Mouse (Mus musculus) common myeloid progenitor, adult 5-6 weeks (primary cell): Measurements from ENCODE around the gene Anxa4. TPM values are rescaled to one million over a fixed set of nuclear protein-coding genes. Genes with fewer than 3 reads are reported as not detected.

ENCODE experiments used
- ATAC-seq: replicated peaks from 2 replicates; pipeline ENCODE4 v1.8.0; 2016; ENCODE audit warnings: low read depth, mild to moderate bottlenecking, moderate TSS enrichment, inconsistent platforms; ENCODE audit not compliant: poor library complexity, severe bottlenecking
- total RNA-seq: library from RNA; stranded (forward); fragments of 200-1000, 187-1606 nt; gene quantifications from 2 replicates; pipeline ENCODE4 v1.2.3, GENCODE M21; 2017

Gene Anxa4
- total RNA-seq, 1 experiment from 2014 or later, result 32.5 TPM

DNA sequence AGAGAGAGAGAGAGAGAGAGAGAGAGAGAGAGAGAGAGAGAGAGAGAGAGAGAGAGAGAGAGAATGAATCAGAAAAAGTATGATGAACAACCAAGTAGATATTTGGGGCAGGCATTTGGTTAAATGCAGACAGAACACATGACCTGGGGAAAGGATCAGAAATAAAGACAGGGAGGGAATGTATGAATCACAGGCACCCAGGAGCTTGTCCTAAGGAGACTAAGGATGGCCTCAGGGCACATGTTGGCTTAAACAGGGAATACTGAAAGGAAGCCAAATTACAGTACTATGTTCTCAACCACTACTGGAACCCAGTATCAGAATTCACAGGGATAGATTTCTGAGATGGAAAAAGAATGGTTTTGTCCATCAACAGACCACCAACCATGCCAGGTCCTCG lies 106.4 kb downstream of the Anxa4 start:
- no peak for ATAC-seq

Other genes with a start within 250 kb of the Anxa4 start
- gene Asprv1, start 165.4 kb downstream of the Anxa4 start, total RNA-seq, result 0.55 TPM in 1 of 2 replicates, not detected in the other
- gene Mxd1, start 124.4 kb downstream of the Anxa4 start, total RNA-seq, result 23.6 and 24.5 TPM in 2 replicates
- 96.1 and 135 TPM in 2 replicates for gene Snrnp27, start 109.1 kb downstream of the Anxa4 start, total RNA-seq
- 23.1 and 33.3 TPM in 2 replicates for gene Gmcl1, start 60.2 kb downstream of the Anxa4 start, total RNA-seq
- gene Aak1, start 55.9 kb upstream of the Anxa4 start, total RNA-seq, result 7.1 and 12.2 TPM in 2 replicates
- gene Nfu1, start 215.7 kb upstream of the Anxa4 start, total RNA-seq, result 65.8 and 117 TPM in 2 replicates
- 28.0 and 35.8 TPM in 2 replicates for gene Gfpt1, start 249.3 kb upstream of the Anxa4 start, total RNA-seq